Mouse (Mus musculus): ENCODE data around the gene Pigk. TPM values are rescaled to one million over a fixed set of nuclear protein-coding genes. Genes with fewer than 3 reads are reported as not detected.

Gene Pigk
- polyA plus RNA-seq, 1 experiment: 3.9 TPM

DNA sequence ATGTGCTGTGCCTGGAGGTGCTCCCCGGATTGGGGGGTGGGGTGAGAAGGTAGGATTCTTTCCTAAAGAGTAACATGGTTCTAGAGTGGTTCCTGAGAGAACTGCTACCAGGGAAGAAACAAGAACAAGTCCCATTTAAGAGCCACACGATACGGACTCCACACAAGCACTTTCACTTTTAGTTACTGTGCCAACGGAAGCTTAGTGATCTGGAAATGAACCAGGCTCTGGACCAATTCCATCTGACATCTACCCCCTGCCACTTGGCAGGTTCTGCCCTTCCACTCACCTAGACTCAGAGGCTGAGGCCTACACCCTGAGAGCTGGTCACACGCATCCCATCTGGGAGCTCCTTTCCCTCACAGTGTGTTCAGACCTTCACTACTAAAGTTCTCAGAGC, 78.7 kb downstream of the Pigk start:
- 0 out of 2 replicates have a peak, but pooled peaks cover 1% of the 10 kb centered on the region for H3K36me3 ChIP-seq (ENCODE audit: control insufficient read depth, insufficient read depth, low read length)
- TF ChIP-seq POLR2A (IDR thresholded peaks at IDR 0.05; ENCODE audit: low read depth, low read length) (no peak), CTCF (IDR thresholded peaks at IDR 0.05; ENCODE audit: extremely low read depth, insufficient read length, insufficient replicate concordance, low read depth, low read length) (no peak)
- no peak overlapping the region for H3K4me3 ChIP-seq (ENCODE audit: low read depth, low read length)
- H3K27ac ChIP-seq (ENCODE audit: insufficient read depth, low read depth, low read length): no peak overlapping the region
- no peaks in the 10 kb centered on the region for H3K27me3 ChIP-seq (ENCODE audit: control insufficient read depth, insufficient read depth, low read length)
- 67% methylated on average over 5 of the region's 5 CpGs for WGBS
- no peaks in the 10 kb centered on the region for H3K4me1 ChIP-seq (ENCODE audit: control insufficient read depth, insufficient read depth, insufficient read length, low read length)

DNA sequence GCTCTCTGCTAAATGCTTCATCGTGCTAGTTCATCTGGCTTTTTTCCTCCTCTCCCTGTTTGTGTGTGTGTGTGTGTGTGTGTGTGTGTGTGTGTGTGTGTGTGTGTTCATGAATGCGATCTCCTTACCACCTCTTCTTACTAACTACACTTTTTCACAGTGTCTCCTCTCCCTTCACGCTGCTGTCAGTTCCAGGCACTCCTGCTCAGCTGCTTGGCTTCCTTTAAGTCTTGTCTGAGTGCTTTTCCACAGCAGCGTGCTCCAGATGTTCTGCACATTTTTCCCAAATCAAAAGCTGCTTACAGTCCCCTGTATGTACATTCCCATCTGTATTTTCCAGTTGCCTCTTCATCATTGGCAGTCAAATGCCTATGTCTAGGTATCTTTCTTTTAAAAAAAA, 79.1 kb downstream of the Pigk start:
- 78% methylated on average over 4 of the region's 4 CpGs for WGBS
- Histone ChIP-seq H3K36me3 (ENCODE audit: control insufficient read depth, insufficient read depth, low read length) (0 out of 2 replicates have a peak, but pooled peaks cover 1% of the 10 kb centered on the region), H3K4me1 (ENCODE audit: control insufficient read depth, insufficient read depth, insufficient read length, low read length) (no peaks in the 10 kb centered on the region), H3K27me3 (ENCODE audit: control insufficient read depth, insufficient read depth, low read length) (no peaks in the 10 kb centered on the region), H3K27ac (ENCODE audit: insufficient read depth, low read depth, low read length) (no peak overlapping the region), H3K4me3 (ENCODE audit: low read depth, low read length) (no peak overlapping the region)
- no peak for TF ChIP-seq CTCF (IDR thresholded peaks at IDR 0.05; ENCODE audit: extremely low read depth, insufficient read length, insufficient replicate concordance, low read depth, low read length)
- no peak for TF ChIP-seq POLR2A (IDR thresholded peaks at IDR 0.05; ENCODE audit: low read depth, low read length)

DNA sequence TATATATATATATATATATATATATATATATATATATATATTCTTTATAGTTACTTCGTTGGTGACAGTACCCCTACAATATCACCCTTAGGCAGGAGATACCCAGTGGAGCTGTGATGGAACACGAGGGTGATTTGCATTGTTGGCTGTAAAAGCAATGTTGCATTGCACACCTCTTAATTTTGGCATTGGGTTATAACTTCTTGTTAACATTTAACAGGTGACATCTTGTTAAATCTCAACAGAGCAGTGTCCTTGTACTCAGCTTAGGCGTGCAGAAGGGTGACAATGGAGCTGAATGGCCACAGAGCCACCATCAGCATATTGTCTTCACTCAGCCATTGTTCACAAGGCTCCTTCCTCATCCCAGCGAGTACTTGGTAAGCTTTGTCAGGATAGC, 82.3 kb downstream of the Pigk start:
- 74% methylated on average over 4 of the region's 4 CpGs for WGBS
- no peak for TF ChIP-seq POLR2A (IDR thresholded peaks at IDR 0.05; ENCODE audit: low read depth, low read length)
- no peak for TF ChIP-seq CTCF (IDR thresholded peaks at IDR 0.05; ENCODE audit: extremely low read depth, insufficient read length, insufficient replicate concordance, low read depth, low read length)
- no peaks in the 10 kb centered on the region for H3K27me3 ChIP-seq (ENCODE audit: control insufficient read depth, insufficient read depth, low read length)
- H3K27ac ChIP-seq (ENCODE audit: insufficient read depth, low read depth, low read length): no peak overlapping the region
- H3K4me1 ChIP-seq (ENCODE audit: control insufficient read depth, insufficient read depth, insufficient read length, low read length): no peaks in the 10 kb centered on the region
- no peaks in the 10 kb centered on the region for H3K36me3 ChIP-seq (ENCODE audit: control insufficient read depth, insufficient read depth, low read length)
- H3K4me3 ChIP-seq (ENCODE audit: low read depth, low read length): no peak overlapping the region

DNA sequence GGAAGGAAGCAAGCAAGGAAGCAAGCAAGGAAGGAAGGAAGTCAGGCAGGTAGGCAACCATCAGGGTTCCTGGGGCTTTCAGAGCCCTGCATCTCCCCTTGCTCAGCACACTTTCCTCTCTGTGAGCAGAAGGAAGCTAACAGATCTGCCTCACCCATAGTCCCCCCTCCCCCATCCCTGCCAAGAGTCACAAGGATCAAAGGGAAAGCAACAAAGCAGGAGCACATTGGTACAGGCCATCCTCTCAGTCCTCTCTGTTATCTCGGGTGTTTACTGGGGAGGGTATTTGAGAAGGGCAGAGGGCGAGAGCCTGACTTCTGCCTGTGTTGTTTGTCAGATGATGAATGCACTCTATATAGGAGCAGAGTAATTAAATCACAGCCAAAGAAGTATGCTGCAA, 83.5 kb downstream of the Pigk start:
- Histone ChIP-seq H3K36me3 (ENCODE audit: control insufficient read depth, insufficient read depth, low read length) (no peaks in the 10 kb centered on the region), H3K27me3 (ENCODE audit: control insufficient read depth, insufficient read depth, low read length) (no peaks in the 10 kb centered on the region), H3K27ac (ENCODE audit: insufficient read depth, low read depth, low read length) (no peak overlapping the region), H3K4me1 (ENCODE audit: control insufficient read depth, insufficient read depth, insufficient read length, low read length) (no peaks in the 10 kb centered on the region), H3K4me3 (ENCODE audit: low read depth, low read length) (no peak overlapping the region)
- 21% methylated on average over 2 of the region's 2 CpGs for WGBS
- TF ChIP-seq POLR2A (IDR thresholded peaks at IDR 0.05; ENCODE audit: low read depth, low read length) (no peak), CTCF (IDR thresholded peaks at IDR 0.05; ENCODE audit: extremely low read depth, insufficient read length, insufficient replicate concordance, low read depth, low read length) (no peak)

DNA sequence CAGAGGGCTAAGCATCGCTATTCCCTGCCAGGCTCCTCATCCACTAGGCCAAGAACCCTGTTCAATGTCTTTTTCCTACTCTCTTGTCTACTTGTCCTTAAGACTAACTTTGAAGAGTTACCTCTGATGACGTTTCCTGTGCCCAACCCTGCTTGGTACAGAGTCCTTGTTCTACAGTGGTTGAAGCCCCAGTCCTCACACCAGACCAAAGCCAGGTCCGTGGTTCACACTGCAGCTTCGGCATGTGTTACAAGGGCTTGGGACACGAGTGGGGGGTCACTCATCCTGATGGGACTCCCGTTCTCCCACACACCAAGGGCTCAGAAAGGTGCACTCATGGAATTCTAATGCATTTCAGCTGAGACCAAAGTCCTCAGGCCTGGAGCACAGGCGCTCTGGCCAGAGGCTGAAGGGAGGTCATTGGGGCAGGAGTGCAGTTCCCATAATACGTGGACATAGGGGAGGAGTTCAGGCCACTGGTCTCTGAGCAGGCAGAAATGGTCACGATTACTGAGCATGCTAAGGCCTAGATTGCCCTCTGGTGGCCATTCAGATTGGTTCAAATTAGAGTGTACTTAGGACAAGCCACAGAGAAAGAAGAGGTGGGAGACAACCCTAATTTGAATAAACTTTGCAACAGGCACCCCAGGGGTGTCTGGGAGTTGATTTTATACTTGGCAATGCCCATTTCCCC, 86.0 kb downstream of the Pigk start:
- Histone ChIP-seq H3K27ac (ENCODE audit: insufficient read depth, low read depth, low read length) (no peak overlapping the region), H3K4me1 (ENCODE audit: control insufficient read depth, insufficient read depth, insufficient read length, low read length) (no peaks in the 10 kb centered on the region), H3K27me3 (ENCODE audit: control insufficient read depth, insufficient read depth, low read length) (no peaks in the 10 kb centered on the region), H3K36me3 (ENCODE audit: control insufficient read depth, insufficient read depth, low read length) (no peaks in the 10 kb centered on the region), H3K4me3 (ENCODE audit: low read depth, low read length) (no peak overlapping the region)
- TF ChIP-seq POLR2A (IDR thresholded peaks at IDR 0.05; ENCODE audit: low read depth, low read length) (no peak), CTCF (IDR thresholded peaks at IDR 0.05; ENCODE audit: extremely low read depth, insufficient read length, insufficient replicate concordance, low read depth, low read length) (peak; percentile 37; the same call in 1 of the 2 replicates)
- WGBS: 70% methylated on average over 9 of the region's 9 CpGs

DNA sequence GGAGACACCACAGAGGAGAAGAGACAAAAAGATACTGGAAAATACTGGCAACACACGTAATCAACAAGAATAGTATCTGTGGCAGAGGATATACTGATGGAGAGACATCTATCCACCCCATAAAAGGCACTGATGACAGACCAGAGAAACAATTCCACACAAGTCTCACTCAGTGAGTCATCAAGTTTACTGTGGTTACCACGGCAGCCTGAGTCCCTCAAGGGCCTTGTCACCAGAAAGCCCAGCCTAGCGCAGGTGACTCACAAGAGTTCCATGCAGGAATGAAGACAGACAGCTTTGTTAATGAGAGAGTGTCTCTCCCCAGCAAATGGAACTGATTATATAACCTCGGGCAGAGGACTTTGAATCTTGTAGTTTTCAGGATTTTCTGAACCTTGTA, 100.0 kb downstream of the Pigk start:
- Histone ChIP-seq H3K4me3 (ENCODE audit: low read depth, low read length) (no peak overlapping the region), H3K27ac (ENCODE audit: insufficient read depth, low read depth, low read length) (no peak overlapping the region), H3K36me3 (ENCODE audit: control insufficient read depth, insufficient read depth, low read length) (no peaks in the 10 kb centered on the region), H3K27me3 (ENCODE audit: control insufficient read depth, insufficient read depth, low read length) (no peaks in the 10 kb centered on the region), H3K4me1 (ENCODE audit: control insufficient read depth, insufficient read depth, insufficient read length, low read length) (no peaks in the 10 kb centered on the region)
- no peak for TF ChIP-seq CTCF (IDR thresholded peaks at IDR 0.05; ENCODE audit: extremely low read depth, insufficient read length, insufficient replicate concordance, low read depth, low read length)
- TF ChIP-seq POLR2A (IDR thresholded peaks at IDR 0.05; ENCODE audit: low read depth, low read length): no peak
- WGBS: 59% methylated on average over 4 of the region's 4 CpGs

DNA sequence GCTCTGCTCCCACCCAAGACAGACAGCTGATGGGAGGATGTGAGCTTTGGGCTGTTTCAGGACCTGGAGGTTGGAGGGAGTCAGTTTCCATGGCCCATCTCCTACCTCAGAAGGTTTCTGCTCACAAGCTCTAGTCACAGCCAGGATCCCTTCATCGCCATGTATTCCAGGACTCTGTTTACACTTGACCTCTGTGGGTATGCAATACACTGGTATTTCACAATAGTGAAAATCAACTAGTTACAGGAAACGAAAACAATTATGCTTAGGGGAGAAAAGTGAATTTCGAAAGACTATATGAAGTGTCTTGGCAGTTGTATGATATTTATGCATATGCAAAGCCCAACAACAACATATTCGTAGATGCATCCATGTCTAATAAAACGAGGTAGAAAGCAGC, 101.2 kb downstream of the Pigk start:
- TF ChIP-seq POLR2A (IDR thresholded peaks at IDR 0.05; ENCODE audit: low read depth, low read length) (no peak), CTCF (IDR thresholded peaks at IDR 0.05; ENCODE audit: extremely low read depth, insufficient read length, insufficient replicate concordance, low read depth, low read length) (no peak)
- Histone ChIP-seq H3K4me1 (ENCODE audit: control insufficient read depth, insufficient read depth, insufficient read length, low read length) (no peaks in the 10 kb centered on the region), H3K4me3 (ENCODE audit: low read depth, low read length) (no peak overlapping the region), H3K27ac (ENCODE audit: insufficient read depth, low read depth, low read length) (no peak overlapping the region), H3K36me3 (ENCODE audit: control insufficient read depth, insufficient read depth, low read length) (no peaks in the 10 kb centered on the region), H3K27me3 (ENCODE audit: control insufficient read depth, insufficient read depth, low read length) (no peaks in the 10 kb centered on the region)
- 72% methylated on average over 5 of the region's 5 CpGs for WGBS
